Mouse (Mus musculus) testis, adult 2 months (tissue): ENCODE data around the gene Adgre5.

Experiments
- CTCF ChIP-seq: fragments of 200-500 bp; IDR thresholded peaks from 2 replicates; pipeline ENCODE4 v1.5.1; 2012; ENCODE audit warnings: low read depth, mild to moderate bottlenecking, inconsistent platforms, low read length, moderate library complexity; ENCODE audit not compliant: control insufficient read depth, insufficient read depth, insufficient replicate concordance
- POLR2A ChIP-seq: fragments of 200-500 bp; IDR thresholded peaks from 2 replicates; pipeline ENCODE4 v1.6.1; 2012; ENCODE audit warnings: low read depth, mild to moderate bottlenecking, inconsistent platforms, low read length, moderate library complexity; ENCODE audit not compliant: control insufficient read depth

DNA sequence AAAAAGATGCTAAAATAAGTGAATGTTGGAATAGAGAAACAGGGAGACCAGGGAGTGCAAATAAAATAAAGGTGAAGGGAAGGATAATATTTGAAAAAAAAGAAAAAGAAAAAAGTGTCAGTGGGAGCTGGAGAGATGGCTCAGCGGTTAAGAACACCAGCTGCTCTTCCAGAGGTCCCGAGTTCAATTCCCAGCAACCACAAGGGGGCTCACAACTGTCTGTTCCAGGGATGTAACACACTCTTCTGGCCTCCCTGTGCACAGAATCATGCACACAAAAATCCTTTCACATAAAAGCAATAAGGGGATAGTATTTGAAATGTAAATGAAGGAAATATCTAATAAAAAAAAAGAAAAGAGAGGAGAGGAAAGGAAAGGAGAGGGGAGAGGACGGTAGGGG is 13.0 kb upstream of the Adgre5 start:
- TF ChIP-seq POLR2A = no peak
- no peak for TF ChIP-seq CTCF
